8 mouse cellular contexts compared by ENCODE assay signal in the genomic region with DNA sequence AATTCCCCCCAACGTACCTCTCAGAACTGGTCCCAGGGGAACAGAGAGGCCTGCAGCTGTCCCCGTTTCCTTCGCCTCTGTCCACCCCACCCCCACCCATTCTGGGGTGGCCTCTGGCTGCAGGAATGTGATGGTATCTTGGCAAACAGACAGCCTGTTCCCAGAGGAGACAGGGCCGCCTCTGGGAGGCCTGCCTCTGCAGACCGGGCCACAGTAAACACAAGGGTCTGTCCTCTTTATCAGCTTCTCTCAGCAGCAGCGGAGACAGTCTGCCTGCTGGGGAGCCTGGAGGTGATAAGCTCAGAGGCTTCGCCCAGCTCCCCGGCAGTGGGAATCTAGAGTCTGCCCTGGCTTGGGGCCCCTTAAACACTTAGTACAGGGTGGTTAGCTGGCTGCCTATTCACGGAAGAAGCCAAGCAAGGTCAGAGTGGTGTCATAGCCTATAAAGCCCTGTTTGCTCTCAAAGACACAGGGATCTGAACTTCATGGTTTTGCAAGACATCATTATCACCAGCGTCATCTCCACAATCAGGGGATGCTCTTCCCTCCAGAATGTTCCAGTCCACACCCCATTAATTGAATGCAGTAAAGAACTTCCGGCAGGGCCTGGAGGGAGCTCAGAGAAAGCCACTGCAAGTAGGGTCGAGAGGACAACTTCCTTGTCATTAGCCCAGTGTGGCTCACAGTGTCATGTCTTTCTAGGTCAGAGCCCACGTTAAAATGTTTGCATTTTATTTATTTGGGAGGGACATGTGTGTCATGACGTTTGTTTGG. TPM values are rescaled to one million over a fixed set of nuclear protein-coding genes. Genes with fewer than 3 reads are reported as not detected.
DNase-seq lines count a peak whose midpoint lies in the region; ATAC-seq and TF ChIP-seq lines count a peak whose summit lies in the region.

No protein-coding gene starts in this region.

- H3K27me3 ChIP-seq in embryonic facial prominence, embryonic 14.5 days (replicated peaks; ENCODE audit: control insufficient read depth, insufficient read depth, low read length), result no peaks in the 10 kb centered on the region
- H3K27me3 ChIP-seq in hindbrain, embryonic 11.5 days (ENCODE audit: control insufficient read depth, insufficient read depth, low read length), result no peaks in the 10 kb centered on the region
- H3K27me3 ChIP-seq in liver, adult 2 months (ENCODE audit: control insufficient read depth, insufficient read depth, low read length), result no peaks in the 10 kb centered on the region
- peaks cover under 1% of the 10 kb centered on the region; the same call in 1 of the 2 replicates for H3K27me3 ChIP-seq in neural tube, embryonic 13.5 days

- no peak for ATAC-seq in embryonic facial prominence, embryonic 14.5 days (ENCODE audit: low read depth)
- peak; percentile 47; the same call in 1 of the 2 replicates for ATAC-seq in hindbrain, embryonic 11.5 days (ENCODE audit: low FRiP score)
- no peak for ATAC-seq in neural tube, embryonic 13.5 days (ENCODE audit: low read depth)

- H3K9me3 ChIP-seq in embryonic facial prominence, embryonic 14.5 days (ENCODE audit: control insufficient read depth, low read length), result no peaks in the 10 kb centered on the region
- no peaks in the 10 kb centered on the region for H3K9me3 ChIP-seq in hindbrain, embryonic 11.5 days (ENCODE audit: control insufficient read depth, low read length)
- no peaks in the 10 kb centered on the region for H3K9me3 ChIP-seq in neural tube, embryonic 13.5 days

- intact Hi-C loops in left cerebral cortex, postnatal 4 days (cut with DNase I), result no loop called here

- no peak overlapping the region for H3K4me2 ChIP-seq in embryonic facial prominence, embryonic 14.5 days (ENCODE audit: low read depth, low read length)
- H3K4me2 ChIP-seq in hindbrain, embryonic 11.5 days (replicated peaks; ENCODE audit: low read depth, low read length), result no peak overlapping the region; the same call in 1 of the 2 replicates
- no peak overlapping the region for H3K4me2 ChIP-seq in neural tube, embryonic 13.5 days

- DNase-seq in left cerebral cortex, postnatal 4 days, result peak; percentile 21
- DNase-seq in left cerebral cortex, adult 18-20 months (ENCODE audit: low spot score in 2 of 2), result no peak
- peak; percentile 65 for DNase-seq in embryonic facial prominence, embryonic 14.5 days (ENCODE audit: low spot score)
- peak; percentile 44 for DNase-seq in hindbrain, embryonic 11.5 days (ENCODE audit: low spot score)
- DNase-seq in liver, adult 2 months (ENCODE audit: extremely low read depth, low read depth, low spot score), result peak; percentile 65
- no peak for DNase-seq in right cerebral cortex, adult 18-20 months
- no peak for DNase-seq in cerebellum, adult 18-20 months

- H3K4me3 ChIP-seq in embryonic facial prominence, embryonic 14.5 days (ENCODE audit: low read depth, low read length), result no peak overlapping the region
- H3K4me3 ChIP-seq in hindbrain, embryonic 11.5 days (ENCODE audit: low read depth, low read length), result no peak overlapping the region
- H3K4me3 ChIP-seq in liver, adult 2 months (ENCODE audit: insufficient read depth, low read depth, low read length), result no peak overlapping the region
- H3K4me3 ChIP-seq in neural tube, embryonic 13.5 days, result no peak overlapping the region

- WGBS in embryonic facial prominence, embryonic 14.5 days, result 23% methylated on average over 14 of the region's 14 CpGs
- WGBS in hindbrain, embryonic 11.5 days, result 32% methylated on average over 14 of the region's 14 CpGs
- WGBS in liver, adult 2 months, result 30% methylated on average over 14 of the region's 14 CpGs
- 25% methylated on average over 14 of the region's 14 CpGs for WGBS in neural tube, embryonic 13.5 days

- H3K4me1 ChIP-seq in embryonic facial prominence, embryonic 14.5 days (ENCODE audit: control insufficient read depth, insufficient read depth, low read length), result peaks cover 20% of the 10 kb centered on the region
- H3K4me1 ChIP-seq in hindbrain, embryonic 11.5 days (replicated peaks; ENCODE audit: control insufficient read depth, insufficient read depth, low read length), result peaks cover 10% of the 10 kb centered on the region
- H3K4me1 ChIP-seq in liver, adult 2 months (ENCODE audit: control insufficient read depth, insufficient read depth, low read length), result peaks cover 12% of the 10 kb centered on the region; the same call in 1 of the 2 replicates
- H3K4me1 ChIP-seq in neural tube, embryonic 13.5 days (replicated peaks), result peaks cover 18% of the 10 kb centered on the region

- H3K9ac ChIP-seq in embryonic facial prominence, embryonic 14.5 days (ENCODE audit: low read depth, low read length), result peak overlapping the region; percentile 36; the same call in 1 of the 2 replicates
- no peak overlapping the region for H3K9ac ChIP-seq in hindbrain, embryonic 11.5 days (ENCODE audit: low read depth, low read length)
- H3K9ac ChIP-seq in liver, adult 2 months (ENCODE audit: low read depth, low read length), result no peak overlapping the region; the same call in 1 of the 2 replicates
- 0 out of 2 replicates have a peak overlapping the region, but pooled peaks have one; percentile 31 for H3K9ac ChIP-seq in neural tube, embryonic 13.5 days

- H3K27ac ChIP-seq in embryonic facial prominence, embryonic 14.5 days (replicated peaks; ENCODE audit: low read depth, low read length), result 0 out of 2 replicates have a peak overlapping the region, but pooled peaks have one; percentile 13
- H3K27ac ChIP-seq in hindbrain, embryonic 11.5 days (ENCODE audit: low read depth, low read length), result peak overlapping the region; percentile 39
- H3K27ac ChIP-seq in liver, adult 2 months (replicated peaks; ENCODE audit: insufficient read depth, low read depth, low read length), result peak overlapping the region; percentile 48
- H3K27ac ChIP-seq in neural tube, embryonic 13.5 days (replicated peaks), result no peak overlapping the region

- TF ChIP-seq POLR2A in liver, adult 2 months (IDR thresholded peaks at IDR 0.05; ENCODE audit: extremely low read depth, insufficient read depth, low read length), result no peak

- H3K36me3 ChIP-seq in embryonic facial prominence, embryonic 14.5 days (ENCODE audit: control insufficient read depth, insufficient read depth, low read length), result no peaks in the 10 kb centered on the region
- H3K36me3 ChIP-seq in hindbrain, embryonic 11.5 days (ENCODE audit: control insufficient read depth, insufficient read depth, low read length), result no peaks in the 10 kb centered on the region
- H3K36me3 ChIP-seq in liver, adult 2 months (ENCODE audit: control insufficient read depth, insufficient read depth, low read length), result no peaks in the 10 kb centered on the region
- H3K36me3 ChIP-seq in neural tube, embryonic 13.5 days, result no peaks in the 10 kb centered on the region

- TF ChIP-seq CTCF in liver, adult 2 months (IDR thresholded peaks at IDR 0.05; ENCODE audit: low read depth, low read length), result no peak

- no peaks in the 10 kb centered on the region for H3K79me2 ChIP-seq in liver, adult 2 months (ENCODE audit: control insufficient read depth, insufficient read depth, low read length)

RNA-seq across cellular contexts. Expression of a gene that starts 23.4 kb away (rescaled TPM):
- total RNA-seq in left cerebral cortex, postnatal 4 days (2021), result 1 to 10 TPM; 2.0 to 2.3 TPM
- 1 to 10 TPM; 2.1 to 2.5 TPM for total RNA-seq in left cerebral cortex, adult 18-20 months (2021)
- 7.9 and 8.8 TPM in 2 replicates for polyA plus RNA-seq in embryonic facial prominence, embryonic 14.5 days (2014; fragmentation: Nextera tagmentation; extraction: Ambion mirVana)
- 5.5 and 7.1 TPM in 2 replicates for polyA plus RNA-seq in hindbrain, embryonic 11.5 days (2014; fragmentation: Nextera tagmentation; extraction: Ambion mirVana)
- total RNA-seq in liver, adult 2 months (2014; rRNA removed), result 4.1 and 6.0 TPM in 2 replicates
- polyA plus RNA-seq in liver, adult 2 months (2012; rRNA removed), result 11.4 and 12.6 TPM in 2 replicates
- polyA plus RNA-seq in neural tube, embryonic 13.5 days (2015; fragmentation: Nextera tagmentation; extraction: Ambion mirVana), result 3.8 and 4.1 TPM in 2 replicates

Comparison
In these comparisons a context has a peak if more than half of its experiments do, and no peak if none do; other contexts are left out.
1. DNase-seq: peak in left cerebral cortex, postnatal 4 days (single experiment), embryonic facial prominence, embryonic 14.5 days (single experiment), hindbrain, embryonic 11.5 days (single experiment) and liver, adult 2 months (single experiment); none in left cerebral cortex, adult 18-20 months (0 of 2), right cerebral cortex, adult 18-20 months (single experiment) and cerebellum, adult 18-20 months (0 of 2).
2. H3K9ac ChIP-seq: peak in embryonic facial prominence, embryonic 14.5 days (single experiment) and neural tube, embryonic 13.5 days (single experiment); none in hindbrain, embryonic 11.5 days (single experiment) and liver, adult 2 months (single experiment).